Mouse (Mus musculus): ENCODE measurements around the gene Agpat3. TPM values are rescaled to one million over a fixed set of nuclear protein-coding genes. Genes with fewer than 3 reads are reported as not detected.

The Agpat3 gene
- polyA plus RNA-seq, 1 experiment, result 95.0 TPM

DNA sequence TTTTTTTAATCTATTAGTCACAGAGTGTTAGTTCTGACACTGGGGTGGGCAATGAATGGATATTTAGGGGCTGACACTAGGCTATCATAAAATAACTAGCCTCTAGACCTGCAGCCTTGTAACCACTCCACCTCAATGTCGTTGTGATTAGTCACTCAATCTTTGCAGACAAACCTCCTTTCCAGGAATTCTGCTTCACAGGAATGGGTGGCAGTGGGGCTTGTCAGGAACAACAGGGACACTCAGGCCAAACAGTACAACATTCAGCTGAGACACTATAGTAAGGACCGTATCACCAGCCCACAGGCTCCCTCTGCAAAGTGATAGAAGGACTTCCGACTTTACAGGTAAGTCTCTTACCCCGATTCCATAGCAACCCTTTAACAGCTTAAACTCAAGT, 105.6 kb downstream of the Agpat3 start:
- Histone ChIP-seq H3K79me2 (ENCODE audit: control insufficient read depth, insufficient read depth) (peaks cover 26% of the 10 kb centered on the region), H3ac (ENCODE audit: control insufficient read depth, insufficient read length, low read depth) (no peak overlapping the region), H3K36me3 (ENCODE audit: control insufficient read depth, insufficient read depth) (peaks cover 4% of the 10 kb centered on the region), H3K27me3 (ENCODE audit: control insufficient read depth, insufficient read depth, insufficient read length) (peaks cover 3% of the 10 kb centered on the region), H3K4me3 (ENCODE audit: insufficient read depth, poor library complexity, severe bottlenecking) (no peak overlapping the region), H3K79me3 (ENCODE audit: low read depth) (peaks cover 21% of the 10 kb centered on the region)
- TF ChIP-seq CEBPB (IDR thresholded peaks at IDR 0.05; ENCODE audit: low read depth), result no peak
- TF ChIP-seq MYOD1 (IDR thresholded peaks at IDR 0.05; ENCODE audit: control insufficient read depth, insufficient read length, low read depth), result no peak
- no peak for TF ChIP-seq USF1 (IDR thresholded peaks at IDR 0.05; ENCODE audit: low read depth)
- no peak for TF ChIP-seq MYOG (IDR thresholded peaks at IDR 0.05; ENCODE audit: control insufficient read depth, extremely low read depth, insufficient read length)
- no peak for TF ChIP-seq CTCF (IDR thresholded peaks at IDR 0.05; ENCODE audit: control insufficient read depth, insufficient read depth, insufficient read length)
- no peak for TF ChIP-seq FOSL1 (IDR thresholded peaks at IDR 0.05; ENCODE audit: insufficient read depth, low read length, poor library complexity, severe bottlenecking)
- no peak for TF ChIP-seq MAX (IDR thresholded peaks at IDR 0.05)

DNA sequence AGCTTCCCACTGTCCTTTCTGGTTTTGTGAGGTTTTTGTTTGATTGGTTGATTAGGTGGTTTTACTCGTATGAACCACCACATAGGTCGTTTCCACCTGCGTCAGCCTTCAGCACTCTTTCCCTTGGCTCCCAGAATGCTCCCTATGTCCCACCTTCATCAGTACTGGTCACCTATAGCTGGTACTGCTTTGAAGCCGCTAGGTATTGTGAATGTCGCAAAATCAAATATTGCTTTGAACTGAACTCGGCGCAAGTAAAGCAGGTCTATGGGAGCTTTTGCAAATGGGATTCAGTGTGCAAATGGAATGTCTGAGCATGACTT, 107.1 kb downstream of the Agpat3 start:
- Histone ChIP-seq H3K27me3 (ENCODE audit: control insufficient read depth, insufficient read depth, insufficient read length) (no peaks in the 10 kb centered on the region), H3ac (ENCODE audit: control insufficient read depth, insufficient read length, low read depth) (peak overlapping the region; percentile 80), H3K36me3 (ENCODE audit: control insufficient read depth, insufficient read depth) (peaks cover 4% of the 10 kb centered on the region), H3K79me3 (ENCODE audit: low read depth) (peaks cover 34% of the 10 kb centered on the region), H3K4me3 (ENCODE audit: insufficient read depth, poor library complexity, severe bottlenecking) (peak overlapping the region; percentile 91), H3K79me2 (ENCODE audit: control insufficient read depth, insufficient read depth) (peaks cover 41% of the 10 kb centered on the region)
- TF ChIP-seq CTCF (IDR thresholded peaks at IDR 0.05; ENCODE audit: control insufficient read depth, insufficient read depth, insufficient read length) (no peak), MAX (IDR thresholded peaks at IDR 0.05) (no peak), CEBPB (IDR thresholded peaks at IDR 0.05; ENCODE audit: low read depth) (no peak), USF1 (IDR thresholded peaks at IDR 0.05; ENCODE audit: low read depth) (no peak), MYOD1 (IDR thresholded peaks at IDR 0.05; ENCODE audit: control insufficient read depth, insufficient read length, low read depth) (no peak), FOSL1 (IDR thresholded peaks at IDR 0.05; ENCODE audit: insufficient read depth, low read length, poor library complexity, severe bottlenecking) (no peak), MYOG (IDR thresholded peaks at IDR 0.05; ENCODE audit: control insufficient read depth, extremely low read depth, insufficient read length) (no peak)

DNA sequence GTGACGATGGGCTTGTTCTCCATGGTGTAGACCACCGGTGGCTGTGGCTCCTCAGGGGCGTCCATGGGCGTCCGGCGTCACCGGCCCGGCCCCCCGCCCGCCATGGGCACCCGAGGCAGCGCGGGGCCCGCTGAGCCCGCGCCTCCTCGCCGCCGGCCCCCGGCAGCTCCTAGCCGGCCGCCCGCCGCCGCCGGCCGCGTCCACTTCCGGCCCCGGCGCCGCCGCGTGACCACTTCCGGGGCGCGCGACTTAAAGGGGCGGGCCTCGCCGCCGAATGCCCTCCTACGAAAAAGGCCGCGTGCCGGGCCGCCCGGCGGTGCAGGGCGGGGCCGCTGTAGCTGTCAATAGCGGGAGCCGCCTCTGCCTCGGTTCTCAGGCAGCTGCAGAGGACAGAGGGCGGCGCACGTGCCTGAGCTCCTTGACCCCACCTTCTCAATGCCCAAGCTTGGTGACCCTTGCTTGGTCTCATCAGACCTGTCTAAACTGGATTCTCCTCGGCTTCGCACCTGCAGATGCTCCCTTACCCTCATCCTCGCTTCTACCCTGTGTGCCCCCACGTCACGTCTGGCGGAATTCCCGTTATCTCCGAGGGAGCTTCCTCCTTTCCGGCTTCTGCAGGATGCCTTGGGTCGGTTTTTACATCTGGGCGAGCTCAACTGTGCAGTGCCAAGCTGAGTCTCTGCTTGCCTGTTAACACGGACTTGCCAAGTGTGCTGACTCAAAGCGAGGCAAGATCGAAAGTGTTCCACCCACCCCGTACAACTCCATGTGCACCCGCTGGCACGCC, 107.7 kb downstream of the Agpat3 start, which contains the start of gene Trappc10:
Gene Trappc10 (minus strand): TSS at position 204 of the 787 bp plus-strand sequence.
- Histone ChIP-seq H3ac (ENCODE audit: control insufficient read depth, insufficient read length, low read depth) (peak within 1 kb of the TSS; percentile 87), H3K27me3 (ENCODE audit: control insufficient read depth, insufficient read depth, insufficient read length) (no peaks in the 10 kb centered on the region), H3K4me3 (ENCODE audit: insufficient read depth, poor library complexity, severe bottlenecking) (peak within 1 kb of the TSS; percentile 91), H3K36me3 (ENCODE audit: control insufficient read depth, insufficient read depth) (peaks cover 4% of the 10 kb centered on the region), H3K79me2 (ENCODE audit: control insufficient read depth, insufficient read depth) (peaks cover 47% of the 10 kb centered on the region), H3K79me3 (ENCODE audit: low read depth) (peaks cover 39% of the 10 kb centered on the region)
- no peak for TF ChIP-seq MYOG (IDR thresholded peaks at IDR 0.05; ENCODE audit: control insufficient read depth, extremely low read depth, insufficient read length)
- TF ChIP-seq USF1 (IDR thresholded peaks at IDR 0.05; ENCODE audit: low read depth), result peak; percentile 6
- TF ChIP-seq CEBPB (IDR thresholded peaks at IDR 0.05; ENCODE audit: low read depth), result no peak
- peak; percentile 84 for TF ChIP-seq MAX (IDR thresholded peaks at IDR 0.05)

DNA sequence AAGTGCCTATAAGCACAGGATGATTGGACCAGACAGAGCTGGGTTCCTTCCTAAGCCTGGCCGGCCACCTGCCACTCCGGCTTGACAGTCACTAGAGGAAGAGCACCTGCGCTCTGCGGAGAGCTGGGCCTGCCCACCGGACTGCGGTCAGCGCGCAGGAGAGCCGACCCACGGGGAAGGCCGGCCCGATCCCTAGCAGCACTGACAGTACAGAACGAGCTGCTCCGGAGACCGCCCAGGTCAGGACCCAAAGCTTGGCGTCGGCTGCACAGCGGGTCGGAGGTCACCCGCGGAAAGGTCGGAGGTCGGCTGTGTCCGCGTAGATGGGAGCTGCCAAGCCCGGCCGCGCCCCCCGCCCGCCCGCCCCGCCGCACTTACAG, 108.2 kb downstream of the Agpat3 start:
- Histone ChIP-seq H3K4me3 (ENCODE audit: insufficient read depth, poor library complexity, severe bottlenecking) (peak overlapping the region; percentile 91), H3K79me2 (ENCODE audit: control insufficient read depth, insufficient read depth) (peaks cover 53% of the 10 kb centered on the region), H3K36me3 (ENCODE audit: control insufficient read depth, insufficient read depth) (peaks cover 4% of the 10 kb centered on the region), H3K27me3 (ENCODE audit: control insufficient read depth, insufficient read depth, insufficient read length) (no peaks in the 10 kb centered on the region), H3ac (ENCODE audit: control insufficient read depth, insufficient read length, low read depth) (peak overlapping the region; percentile 87), H3K79me3 (ENCODE audit: low read depth) (peaks cover 43% of the 10 kb centered on the region)
- TF ChIP-seq MAX (IDR thresholded peaks at IDR 0.05) (no peak), CEBPB (IDR thresholded peaks at IDR 0.05; ENCODE audit: low read depth) (no peak), MYOG (IDR thresholded peaks at IDR 0.05; ENCODE audit: control insufficient read depth, extremely low read depth, insufficient read length) (no peak), CTCF (IDR thresholded peaks at IDR 0.05; ENCODE audit: control insufficient read depth, insufficient read depth, insufficient read length) (no peak), USF1 (IDR thresholded peaks at IDR 0.05; ENCODE audit: low read depth) (no peak), FOSL1 (IDR thresholded peaks at IDR 0.05; ENCODE audit: insufficient read depth, low read length, poor library complexity, severe bottlenecking) (no peak), MYOD1 (IDR thresholded peaks at IDR 0.05; ENCODE audit: control insufficient read depth, insufficient read length, low read depth) (no peak)

DNA sequence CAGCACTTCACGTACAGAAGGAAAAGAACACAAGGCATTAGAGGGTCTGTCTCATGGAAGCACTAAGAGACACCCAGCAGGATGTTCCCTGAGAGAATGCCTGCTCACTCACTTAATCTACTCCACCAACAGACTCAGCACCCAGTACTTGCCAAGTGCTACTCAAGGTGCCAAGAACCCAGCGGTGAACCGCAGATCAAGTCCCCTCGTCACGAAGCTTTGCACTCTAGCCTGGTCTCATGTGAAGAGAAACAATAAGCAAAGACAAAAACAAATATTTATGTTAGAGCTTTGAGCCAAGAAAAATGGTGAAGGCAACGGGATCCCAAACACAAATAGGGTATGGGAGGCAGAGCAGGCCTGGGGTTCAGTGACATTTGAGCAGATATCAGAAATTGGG, 113.4 kb downstream of the Agpat3 start:
- Histone ChIP-seq H3K79me3 (ENCODE audit: low read depth) (peaks cover 73% of the 10 kb centered on the region), H3ac (ENCODE audit: control insufficient read depth, insufficient read length, low read depth) (no peak overlapping the region), H3K4me3 (ENCODE audit: insufficient read depth, poor library complexity, severe bottlenecking) (no peak overlapping the region), H3K36me3 (ENCODE audit: control insufficient read depth, insufficient read depth) (peaks cover 4% of the 10 kb centered on the region), H3K27me3 (ENCODE audit: control insufficient read depth, insufficient read depth, insufficient read length) (no peaks in the 10 kb centered on the region), H3K79me2 (ENCODE audit: control insufficient read depth, insufficient read depth) (peaks cover 99% of the 10 kb centered on the region)
- no peak for TF ChIP-seq CTCF (IDR thresholded peaks at IDR 0.05; ENCODE audit: control insufficient read depth, insufficient read depth, insufficient read length)
- TF ChIP-seq MAX (IDR thresholded peaks at IDR 0.05), result no peak
- TF ChIP-seq FOSL1 (IDR thresholded peaks at IDR 0.05; ENCODE audit: insufficient read depth, low read length, poor library complexity, severe bottlenecking), result no peak
- TF ChIP-seq CEBPB (IDR thresholded peaks at IDR 0.05; ENCODE audit: low read depth), result no peak
- TF ChIP-seq USF1 (IDR thresholded peaks at IDR 0.05; ENCODE audit: low read depth), result no peak
- no peak for TF ChIP-seq MYOG (IDR thresholded peaks at IDR 0.05; ENCODE audit: control insufficient read depth, extremely low read depth, insufficient read length)
- no peak for TF ChIP-seq MYOD1 (IDR thresholded peaks at IDR 0.05; ENCODE audit: control insufficient read depth, insufficient read length, low read depth)

Data from C2C12 (cell line).